Mouse (Mus musculus): ENCODE data around the gene Gpr18.
"Not testable (repeated sequence)": the region's sequence is repeated elsewhere in the genome, so short reads cannot be mapped to it uniquely, and the experiment has no call there.

Gene Gpr18

DNA sequence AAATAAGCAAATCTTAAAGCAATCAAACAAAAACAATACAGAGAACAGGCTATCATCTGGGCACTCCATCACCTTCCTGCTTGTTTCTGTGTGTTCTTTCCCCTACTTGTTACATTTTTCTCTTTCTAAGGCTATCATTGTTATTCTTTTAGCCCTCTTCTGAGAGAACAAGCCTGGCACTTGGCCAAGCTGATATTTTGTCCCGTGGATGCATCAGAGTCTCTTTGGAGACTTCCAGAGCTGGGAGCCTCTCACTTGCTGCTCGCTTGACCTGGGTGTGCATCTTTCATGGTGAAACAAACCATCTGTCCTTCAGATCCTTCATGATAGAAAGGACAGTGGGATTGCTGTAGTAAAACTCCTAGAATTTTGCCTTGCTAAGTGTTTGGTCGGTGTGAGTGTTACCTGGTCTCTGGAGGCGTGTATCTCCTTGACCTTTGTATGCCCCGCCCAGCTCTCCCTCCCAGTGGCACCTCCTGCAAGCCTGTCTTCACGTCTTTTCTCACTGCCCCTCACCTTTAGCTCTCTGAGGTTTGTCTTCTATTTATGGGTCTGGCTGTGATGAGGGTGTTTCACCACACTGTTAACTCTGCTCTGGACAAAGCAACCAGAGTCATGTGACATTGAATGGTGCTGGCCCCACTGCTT lies 31.3 kb downstream of the Gpr18 start:
- no peak for DNase-seq (ENCODE audit: low read depth)

DNA sequence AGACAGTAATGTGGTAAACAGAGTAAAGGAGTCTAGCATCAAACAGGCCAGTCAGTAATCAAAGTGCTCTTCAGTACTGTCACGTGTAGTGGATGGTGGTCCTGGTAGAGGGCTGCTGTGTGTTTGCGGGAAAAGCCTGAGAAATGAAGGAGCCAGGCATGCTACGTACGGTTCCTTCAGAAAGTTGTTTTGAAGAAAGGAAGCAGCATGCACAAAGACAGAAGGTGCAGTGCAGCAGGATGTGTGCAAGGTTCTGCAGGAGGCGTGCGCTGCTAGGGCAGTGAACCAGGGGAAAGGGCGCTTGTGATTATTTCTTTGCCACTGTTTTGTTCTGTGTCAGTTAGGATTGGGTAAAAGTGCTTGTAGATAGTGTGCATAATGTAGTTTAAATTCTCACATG lies 34.4 kb downstream of the Gpr18 start:
- DNase-seq (ENCODE audit: low read depth), result no peak

DNA sequence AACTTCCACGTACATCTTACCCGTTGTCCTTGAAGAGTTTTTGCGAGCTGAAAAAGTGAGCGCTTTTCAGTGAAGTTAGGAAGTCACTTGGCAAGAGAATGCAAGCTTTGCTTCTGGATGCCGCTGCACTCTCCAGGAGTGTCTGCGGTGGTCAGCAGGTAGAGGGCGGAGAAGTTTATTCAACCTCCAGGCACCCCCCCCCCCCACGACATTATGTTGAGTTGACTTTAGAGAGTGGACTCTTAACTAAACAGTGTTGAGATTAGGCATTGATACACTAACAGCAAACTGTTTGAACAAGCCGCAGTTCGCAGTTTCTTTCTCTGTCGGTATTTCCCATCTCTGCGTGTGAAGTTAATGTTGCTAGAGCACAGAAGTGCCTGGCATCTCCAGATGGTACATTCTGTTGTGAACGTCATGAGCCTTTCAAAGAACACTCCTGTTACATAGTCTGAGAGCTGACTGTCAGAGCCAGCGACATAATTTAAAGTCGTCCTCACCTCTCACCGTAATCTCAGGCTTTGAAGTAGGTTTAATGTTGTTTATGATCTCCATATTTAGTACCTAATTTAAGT lies 36.2 kb downstream of the Gpr18 start:
- DNase-seq (ENCODE audit: low read depth), result no peak

DNA sequence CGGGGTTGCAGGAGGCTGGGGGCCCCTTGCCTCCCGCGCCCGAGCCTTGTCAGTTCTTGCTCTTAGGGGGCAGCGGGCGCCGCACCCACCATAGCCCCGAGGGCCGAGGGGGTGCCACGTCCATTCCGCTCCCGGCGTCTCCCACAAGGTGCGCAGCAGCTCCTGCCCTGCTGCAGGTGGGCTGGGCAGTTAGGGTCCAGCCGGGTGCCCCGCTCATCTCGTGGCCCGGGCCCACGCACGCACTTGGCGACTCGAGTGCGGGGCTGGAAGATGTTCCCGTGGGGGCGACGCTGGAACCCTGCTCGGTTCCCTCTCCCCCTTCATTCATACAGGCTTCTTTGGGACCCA lies 36.7 kb downstream of the Gpr18 start:
- DNase-seq (ENCODE audit: low read depth), result no peak

DNA sequence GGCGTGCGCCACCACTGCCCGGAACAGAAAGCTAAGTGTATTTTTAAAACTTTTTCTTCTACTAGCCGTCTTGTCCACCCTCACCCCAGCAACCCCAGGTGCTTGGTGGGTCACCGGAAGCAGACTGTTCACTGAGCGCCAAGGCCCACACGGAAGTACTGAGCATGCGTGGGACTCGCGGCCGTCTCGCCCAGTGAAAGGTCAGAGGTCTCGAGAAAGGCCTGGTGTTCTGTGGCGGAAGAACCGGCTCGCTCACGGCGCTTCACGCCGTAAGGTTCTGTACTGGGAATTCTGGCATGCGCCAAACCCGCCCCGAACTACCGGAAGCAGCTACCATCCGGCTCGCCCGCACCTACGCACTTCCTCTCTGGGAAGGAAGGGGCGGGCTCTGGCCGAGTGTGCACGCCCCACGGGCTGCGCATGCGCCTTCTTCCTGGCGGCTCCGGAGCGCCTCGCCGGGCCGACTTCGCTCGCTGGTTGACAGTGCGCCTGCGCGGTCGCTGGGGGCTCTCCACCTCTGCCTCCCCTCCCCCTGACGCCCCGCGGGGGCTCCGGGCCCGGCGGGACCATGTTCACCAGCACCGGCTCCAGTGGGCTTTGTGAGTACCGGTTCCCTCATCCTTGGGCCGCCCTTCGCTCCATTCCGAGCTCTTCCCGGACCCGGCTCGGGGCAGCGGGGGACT lies 37.3 kb downstream of the Gpr18 start, which contains the start of gene Ubac2:
Gene Ubac2 (plus strand): TSS at position 445 of the 683 bp plus-strand sequence.
- peak; percentile 93 for DNase-seq (ENCODE audit: low read depth)

DNA sequence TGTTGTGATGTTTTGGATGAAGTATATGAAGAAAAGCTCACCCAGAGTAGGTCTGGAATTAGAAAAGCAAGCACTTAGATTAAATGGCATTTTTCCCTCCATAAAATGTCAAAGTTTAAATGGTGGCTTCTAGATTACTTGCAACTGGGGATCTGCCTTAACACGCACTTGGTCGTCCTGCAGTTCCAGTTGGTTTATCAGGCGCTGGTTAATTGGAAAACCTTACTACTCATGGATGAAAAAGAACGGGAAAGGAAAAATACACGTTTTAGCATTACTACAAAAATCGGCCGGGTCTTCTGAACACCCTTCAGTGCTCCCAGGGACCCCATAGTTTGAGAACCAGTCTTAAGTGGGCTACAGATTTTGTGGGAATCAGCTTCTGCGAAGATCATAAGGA lies 37.9 kb downstream of the Gpr18 start:
- no peak for DNase-seq (ENCODE audit: low read depth)

DNA sequence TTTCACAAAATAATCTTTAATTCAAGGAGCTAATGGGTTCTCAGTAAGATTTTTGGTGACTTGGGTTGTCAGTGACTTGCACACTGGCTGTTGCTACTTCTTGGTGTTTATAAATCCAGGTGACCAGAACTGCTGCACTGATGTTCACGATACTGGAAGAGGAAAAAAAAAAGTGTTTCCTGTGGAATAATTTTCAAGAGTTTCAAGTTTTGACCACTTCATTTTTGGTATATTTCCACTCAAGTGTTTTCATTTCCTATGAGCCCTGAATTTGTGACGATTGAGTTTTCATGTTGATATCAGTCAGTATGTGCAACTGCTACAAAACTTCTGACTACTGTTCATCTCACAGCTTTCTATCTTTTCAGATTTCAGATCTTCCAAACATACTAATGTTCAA lies 38.7 kb downstream of the Gpr18 start:
- DNase-seq (ENCODE audit: low read depth), result no peak

DNA sequence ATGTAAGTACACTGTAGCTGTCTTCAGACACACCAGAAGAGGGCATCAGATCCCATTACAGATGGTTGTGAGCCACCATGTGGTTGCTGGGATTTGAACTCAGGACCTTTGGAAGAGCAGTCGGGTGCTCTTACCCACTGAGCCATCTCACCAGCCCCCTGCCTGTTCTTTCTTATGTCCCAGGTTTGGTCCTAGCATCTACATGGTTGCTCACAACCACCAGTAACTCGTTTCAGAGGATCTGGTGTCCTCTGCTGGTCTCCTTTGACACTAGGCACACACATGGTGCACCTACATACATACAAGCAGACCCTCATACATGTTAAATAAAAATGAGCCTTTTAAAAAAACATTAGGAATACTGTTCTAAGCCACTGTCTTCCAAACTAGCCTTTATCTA lies 39.4 kb downstream of the Gpr18 start:
- DNase-seq (ENCODE audit: low read depth), result not testable (repeated sequence)

DNA sequence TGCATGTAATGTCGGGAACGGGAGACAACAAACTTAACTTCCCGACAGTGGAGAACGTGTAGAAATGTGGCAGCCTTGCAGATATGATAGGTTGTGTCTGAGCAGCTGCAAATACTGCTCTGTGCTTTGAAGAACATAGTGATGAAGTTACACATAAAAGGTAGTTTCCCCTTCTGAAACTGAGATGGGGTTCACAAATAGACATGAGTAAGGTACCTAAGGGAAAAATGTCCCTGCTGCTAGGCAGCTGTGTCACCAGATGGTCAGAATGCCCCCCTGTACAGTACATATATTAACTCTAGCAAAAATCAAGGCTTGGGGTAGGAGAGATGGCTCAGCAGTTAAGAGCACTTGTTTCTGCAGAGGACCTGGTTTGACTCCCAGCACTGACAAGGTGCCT lies 41.9 kb downstream of the Gpr18 start:
- no peak for DNase-seq (ENCODE audit: low read depth)

DNA sequence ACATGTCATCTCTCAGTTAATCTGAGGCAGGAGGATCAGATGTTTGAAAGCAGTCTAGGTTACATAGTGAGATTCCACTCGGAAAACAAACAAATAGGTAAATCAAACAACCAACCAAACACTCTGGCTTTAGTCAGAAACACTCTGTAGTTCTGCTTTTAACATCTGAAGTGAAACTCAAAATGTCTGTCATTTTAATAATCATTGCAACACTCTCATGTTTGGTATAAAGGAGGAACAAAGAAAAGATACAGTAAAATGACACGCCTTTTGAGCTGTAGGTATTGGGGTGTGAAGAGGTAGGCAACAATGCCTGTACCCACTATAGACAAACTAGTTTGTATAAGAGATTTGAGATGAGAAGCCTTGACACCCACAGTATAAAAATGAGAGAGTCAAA lies 42.4 kb downstream of the Gpr18 start:
- DNase-seq (ENCODE audit: low read depth), result no peak

DNA sequence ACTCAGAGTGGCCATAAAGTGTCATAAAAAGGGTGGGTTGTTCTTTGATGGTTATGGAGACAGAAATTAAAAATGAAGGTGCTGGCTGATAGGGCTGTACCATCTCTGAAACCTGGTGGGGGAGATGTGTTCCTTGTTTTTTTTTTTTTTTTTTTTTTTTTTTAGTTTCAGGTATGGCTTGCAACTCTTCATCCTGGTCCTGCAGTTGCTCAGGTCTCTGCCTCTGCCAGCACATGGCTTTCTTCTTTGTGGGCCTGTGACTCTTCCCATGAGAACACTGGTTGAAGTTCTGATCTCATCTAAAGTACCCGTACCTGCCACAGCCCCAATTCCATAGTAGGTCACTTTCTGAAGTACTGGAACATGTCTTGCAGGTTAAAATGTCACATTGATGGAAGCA lies 42.8 kb downstream of the Gpr18 start:
- DNase-seq (ENCODE audit: low read depth), result no peak

DNA sequence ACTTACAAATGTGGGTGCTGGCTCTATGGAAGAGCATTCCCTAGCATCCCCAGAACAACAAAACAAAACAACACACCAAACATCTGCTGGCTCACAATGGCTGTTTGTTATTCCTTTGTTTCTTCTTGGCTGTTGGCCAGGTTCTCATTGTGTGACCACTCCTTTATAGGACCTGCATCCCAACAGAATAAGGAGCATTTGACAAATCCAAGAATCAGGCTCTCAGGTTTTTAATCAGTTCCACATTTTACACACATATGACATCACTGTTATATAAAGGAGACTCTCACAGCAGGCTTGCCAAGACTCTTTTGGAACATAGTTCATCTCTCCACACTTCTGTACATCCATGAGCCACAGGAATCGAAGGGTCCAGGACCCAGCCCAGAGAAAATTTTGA lies 46.5 kb downstream of the Gpr18 start:
- DNase-seq (ENCODE audit: low read depth), result no peak

DNA sequence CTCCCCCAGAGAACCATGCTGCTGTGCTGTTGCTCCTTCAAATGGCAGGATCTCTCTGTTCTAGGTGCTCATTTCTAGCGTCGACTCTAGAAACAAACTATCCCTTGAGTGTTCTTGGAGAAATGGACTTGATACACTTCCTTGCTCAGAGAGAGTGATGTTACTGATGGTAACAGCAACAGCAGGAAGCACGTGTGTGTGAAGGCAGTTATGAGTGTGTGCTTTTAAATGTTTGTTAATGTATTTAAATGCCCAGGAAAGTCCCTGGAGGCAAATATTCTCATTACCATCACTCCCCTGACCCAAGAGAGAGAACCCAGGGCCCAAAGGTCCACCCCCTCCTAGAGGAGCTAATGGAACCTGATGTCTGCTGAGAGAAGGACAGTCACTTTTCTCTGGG lies 49.0 kb downstream of the Gpr18 start:
- DNase-seq (ENCODE audit: low read depth), result no peak

DNA sequence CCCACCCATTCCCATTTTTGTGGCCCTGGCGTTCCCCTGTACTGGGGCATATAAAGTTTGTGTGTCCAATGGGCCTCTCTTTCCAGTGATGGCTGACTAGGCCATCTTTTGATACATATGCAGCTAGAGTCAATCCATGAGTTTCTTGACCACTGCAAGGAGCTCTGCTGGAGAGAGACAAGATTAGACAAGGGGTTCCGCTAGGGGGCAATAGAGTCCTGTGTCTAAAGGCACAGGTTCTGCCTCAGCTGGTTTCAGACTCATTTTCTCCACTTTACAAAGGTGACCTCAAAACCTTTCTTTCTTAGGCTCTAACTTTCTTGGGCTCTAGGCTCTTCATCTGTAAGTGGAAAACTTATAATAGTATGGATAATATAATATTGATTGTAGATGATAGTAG lies 50.4 kb downstream of the Gpr18 start:
- peak; percentile 69 for DNase-seq (ENCODE audit: low read depth)
